Mouse (Mus musculus) heart, adult 2 months (tissue): ENCODE measurements around the gene Cnot1.

ENCODE experiments used
- CTCF ChIP-seq: fragments of 200-600 bp; IDR thresholded peaks from 2 replicates; pipeline ENCODE4 v1.8.1; 2022; ENCODE audit warnings: antibody characterized with exemption, mild to moderate bottlenecking, moderate library complexity
- EP300 ChIP-seq: fragments of 200-500 bp; IDR thresholded peaks from 2 replicates; pipeline ENCODE4 v1.6.1; 2011; ENCODE audit warnings: low read depth, low read length, control low read depth; ENCODE audit not compliant: insufficient read depth
- POLR2A ChIP-seq: fragments of 200-500 bp; IDR thresholded peaks from 2 replicates; pipeline ENCODE4 v1.6.1; 2011; ENCODE audit warnings: mild to moderate bottlenecking, low read depth, low read length, control low read depth; ENCODE audit not compliant: insufficient read depth

GRCm38 (mm10) chr8:95830144-95830543 is 22.9 kb upstream of the Cnot1 start:
- TF ChIP-seq CTCF (no peak), POLR2A (no peak), EP300 (no peak)
